Mouse (Mus musculus): Measurements from ENCODE around the gene Ms4a15. TPM values are rescaled to one million over a fixed set of nuclear protein-coding genes. Genes with fewer than 3 reads are reported as not detected.

Gene Ms4a15
- polyA plus RNA-seq, 2 experiments: not detected

- Histone ChIP-seq H3K4me1 (replicated peaks; ENCODE audit: control insufficient read depth in 2 of 2, insufficient read depth in 2 of 2, low read length in 1 of 2) (peaks cover 4 to 17% of the 10 kb centered on the region in 2 experiments; a peak in 2 of 4 replicates), H3K4me2 (ENCODE audit: low read depth) (peak overlapping the region; percentile 85), H3K27ac (peak overlapping the region; percentile 40), H3K27me3 (ENCODE audit: control insufficient read depth, insufficient read depth, low read length) (no peaks in the 10 kb centered on the region), H3K9ac (replicated peaks) (peak overlapping the region; percentile 55), H3K9me3 (ENCODE audit: control insufficient read depth, low read length) (no peaks in the 10 kb centered on the region), H3K4me3 (ENCODE audit: insufficient read depth in 1 of 2, low read depth in 2 of 2, low read length in 2 of 2) (peak overlapping the region; percentile 45 to 75), H3K36me3 (replicated peaks; ENCODE audit: control insufficient read depth, insufficient read depth, low read depth) (peaks cover 6% of the 10 kb centered on the region)
- TF ChIP-seq CTCF (IDR thresholded peaks at IDR 0.05; ENCODE audit: low read depth) (no peak), EP300 (IDR thresholded peaks at IDR 0.05; ENCODE audit: low read depth) (no peak)
- DNase-seq (ENCODE audit: low read depth in 3 of 3, low spot score in 3 of 3): no peak
- 18% methylated on average over 9 of the region's 9 CpGs for WGBS (ENCODE audit: insufficient replicate concordance)
- ATAC-seq (ENCODE audit: insufficient read depth): peak; percentile 9; the same call in 1 of the 2 replicates
Measured at GRCm38 (mm10) chr19:10949558-10949957, 43.5 kb downstream of the Ms4a15 start.

DNA sequence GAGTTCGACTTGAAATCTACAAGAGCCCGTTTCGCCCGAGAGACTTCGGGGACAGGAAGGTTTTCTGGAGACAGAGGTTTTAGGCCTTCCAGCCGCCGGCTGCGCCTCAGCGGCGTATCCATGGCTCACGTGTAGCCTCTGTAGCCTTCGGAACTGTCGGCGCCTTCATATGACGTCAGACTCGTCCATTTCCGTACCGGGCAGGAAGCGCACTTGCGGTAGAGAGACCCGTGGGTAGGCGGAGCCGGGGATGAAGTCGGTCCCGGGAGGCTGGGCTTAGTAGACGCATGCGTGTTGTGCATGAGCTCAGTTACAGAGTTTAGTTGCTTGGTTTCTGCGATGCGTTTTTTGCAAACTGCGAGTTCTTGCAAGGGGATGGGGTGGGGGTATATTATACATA, 43.9 kb downstream of the Ms4a15 start, which contains the start of gene Ccdc86:
Gene Ccdc86 (minus strand): TSS at position 155 of the 400 bp plus-strand sequence.
- ATAC-seq (ENCODE audit: insufficient read depth): peak; percentile 97
- under 1% methylated on average over 30 of the region's 30 CpGs for WGBS (ENCODE audit: insufficient replicate concordance)

GRCm38 (mm10) chr19:10948416-10948815, 44.6 kb downstream of the Ms4a15 start:
- peaks cover 8% of the 10 kb centered on the region for H3K36me3 ChIP-seq (replicated peaks; ENCODE audit: control insufficient read depth, insufficient read depth, low read depth)
- no peak overlapping the region for H3K27ac ChIP-seq
- DNase-seq (ENCODE audit: low read depth in 3 of 3, low spot score in 3 of 3): no peak
- WGBS (ENCODE audit: insufficient replicate concordance): 0% methylated on average over 20 of the region's 20 CpGs
- ATAC-seq (ENCODE audit: insufficient read depth): peak; percentile 19; the same call in 1 of the 2 replicates
- H3K4me1 ChIP-seq (replicated peaks; ENCODE audit: control insufficient read depth in 2 of 2, insufficient read depth in 2 of 2, low read length in 1 of 2): peaks cover 4 to 17% of the 10 kb centered on the region in 2 experiments; a peak in 2 of 4 replicates
- TF ChIP-seq EP300 (IDR thresholded peaks at IDR 0.05; ENCODE audit: low read depth): no peak
- no peak for TF ChIP-seq CTCF (IDR thresholded peaks at IDR 0.05; ENCODE audit: low read depth)
- H3K4me2 ChIP-seq (ENCODE audit: low read depth): peak overlapping the region; percentile 85
- no peaks in the 10 kb centered on the region for H3K27me3 ChIP-seq (ENCODE audit: control insufficient read depth, insufficient read depth, low read length)
- no peaks in the 10 kb centered on the region for H3K9me3 ChIP-seq (ENCODE audit: control insufficient read depth, low read length)
- H3K9ac ChIP-seq (replicated peaks): peak overlapping the region; percentile 83
- peak overlapping the region; percentile 75 to 79 for H3K4me3 ChIP-seq (ENCODE audit: insufficient read depth in 1 of 2, low read depth in 2 of 2, low read length in 2 of 2)

More for the DNA sequence above, 43.9 kb downstream of the Ms4a15 start, which contains the start of gene Ccdc86:
- peak within 1 kb of the TSS; percentile 83 for H3K9ac ChIP-seq (replicated peaks)
- H3K4me2 ChIP-seq (ENCODE audit: low read depth): peak within 1 kb of the TSS; percentile 85
- H3K27me3 ChIP-seq (ENCODE audit: control insufficient read depth, insufficient read depth, low read length): no peaks in the 10 kb centered on the region
- peak within 1 kb of the TSS; percentile 75 to 79 for H3K4me3 ChIP-seq (ENCODE audit: insufficient read depth in 1 of 2, low read depth in 2 of 2, low read length in 2 of 2)
- H3K4me1 ChIP-seq (replicated peaks; ENCODE audit: control insufficient read depth in 2 of 2, insufficient read depth in 2 of 2, low read length in 1 of 2): peaks cover 4 to 17% of the 10 kb centered on the region in 2 experiments; a peak in 2 of 4 replicates
- H3K9me3 ChIP-seq (ENCODE audit: control insufficient read depth, low read length): no peaks in the 10 kb centered on the region
- peak; percentile 96 to 98 (median 98) for DNase-seq (ENCODE audit: low read depth in 3 of 3, low spot score in 3 of 3)
- TF ChIP-seq EP300 (IDR thresholded peaks at IDR 0.05; ENCODE audit: low read depth) (no peak), CTCF (IDR thresholded peaks at IDR 0.05; ENCODE audit: low read depth) (no peak)
- peaks cover 8% of the 10 kb centered on the region for H3K36me3 ChIP-seq (replicated peaks; ENCODE audit: control insufficient read depth, insufficient read depth, low read depth)
- peak within 1 kb of the TSS; percentile 40 for H3K27ac ChIP-seq

DNA sequence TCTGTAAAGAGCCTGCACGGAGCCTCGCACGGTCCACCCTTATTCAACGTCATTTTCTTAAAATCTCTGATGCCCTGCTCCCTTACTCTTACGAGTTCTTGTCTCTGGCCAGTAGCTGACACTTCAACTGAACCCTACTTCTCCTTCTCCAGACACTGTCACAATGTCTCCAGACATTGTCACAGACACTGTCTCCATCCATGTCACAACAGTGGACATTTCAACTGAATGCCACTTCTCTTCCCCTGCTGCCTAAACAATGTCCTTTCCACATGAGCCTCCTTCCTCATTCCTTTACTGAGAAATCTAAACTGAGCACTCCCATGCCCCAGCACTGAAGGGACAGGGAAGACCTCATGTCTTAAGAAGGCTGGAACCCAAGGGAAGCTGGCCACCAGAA, 45.8 kb downstream of the Ms4a15 start:
- Histone ChIP-seq H3K4me2 (ENCODE audit: low read depth) (peak overlapping the region; percentile 85), H3K27ac (no peak overlapping the region), H3K27me3 (ENCODE audit: control insufficient read depth, insufficient read depth, low read length) (no peaks in the 10 kb centered on the region), H3K9ac (replicated peaks) (peak overlapping the region; percentile 83), H3K36me3 (replicated peaks; ENCODE audit: control insufficient read depth, insufficient read depth, low read depth) (peaks cover 11% of the 10 kb centered on the region), H3K4me1 (replicated peaks; ENCODE audit: control insufficient read depth in 2 of 2, insufficient read depth in 2 of 2, low read length in 1 of 2) (peaks cover 4 to 17% of the 10 kb centered on the region in 2 experiments; a peak in 2 of 4 replicates), H3K4me3 (ENCODE audit: insufficient read depth in 1 of 2, low read depth in 2 of 2, low read length in 2 of 2) (peak overlapping the region; percentile 75 to 79), H3K9me3 (ENCODE audit: control insufficient read depth, low read length) (no peaks in the 10 kb centered on the region)
- WGBS (ENCODE audit: insufficient replicate concordance): 59% methylated on average over 5 of the region's 5 CpGs
- ATAC-seq (ENCODE audit: insufficient read depth): no peak
- TF ChIP-seq EP300 (IDR thresholded peaks at IDR 0.05; ENCODE audit: low read depth): no peak
- TF ChIP-seq CTCF (IDR thresholded peaks at IDR 0.05; ENCODE audit: low read depth): no peak
- DNase-seq (ENCODE audit: low read depth in 3 of 3, low spot score in 3 of 3): no peak

- H3K4me1 ChIP-seq (replicated peaks; ENCODE audit: control insufficient read depth in 2 of 2, insufficient read depth in 2 of 2, low read length in 1 of 2): peaks cover 4 to 13% of the 10 kb centered on the region in 2 experiments; a peak in 2 of 4 replicates
- H3K9ac ChIP-seq (replicated peaks): no peak overlapping the region
- no peak for TF ChIP-seq EP300 (IDR thresholded peaks at IDR 0.05; ENCODE audit: low read depth)
- peaks cover 11% of the 10 kb centered on the region for H3K36me3 ChIP-seq (replicated peaks; ENCODE audit: control insufficient read depth, insufficient read depth, low read depth)
- no peak overlapping the region for H3K27ac ChIP-seq
- 61% methylated on average over 3 of the region's 3 CpGs for WGBS (ENCODE audit: insufficient replicate concordance)
- H3K27me3 ChIP-seq (ENCODE audit: control insufficient read depth, insufficient read depth, low read length): no peaks in the 10 kb centered on the region
- peak overlapping the region; percentile 85 for H3K4me2 ChIP-seq (ENCODE audit: low read depth)
- peak overlapping the region; percentile 75 to 79; a peak in 3 of 4 replicates for H3K4me3 ChIP-seq (ENCODE audit: insufficient read depth in 1 of 2, low read depth in 2 of 2, low read length in 2 of 2)
- H3K9me3 ChIP-seq (ENCODE audit: control insufficient read depth, low read length): no peaks in the 10 kb centered on the region
- ATAC-seq (ENCODE audit: insufficient read depth) (no peak), DNase-seq (ENCODE audit: low read depth in 3 of 3, low spot score in 3 of 3) (no peak)
Measured at GRCm38 (mm10) chr19:10946506-10946905, 46.5 kb downstream of the Ms4a15 start.

Data from liver, embryonic 14.5 days (tissue).